Mouse (Mus musculus) left cerebral cortex, adult 11 months (tissue): ENCODE results near the gene Mpv17l2.

ENCODE experiments used
- DNase-seq: peaks from one replicate; pipeline ENCODE4 v3.0.0; 2022; ENCODE audit warnings: low spot score

Mpv17l2 gene

DNA sequence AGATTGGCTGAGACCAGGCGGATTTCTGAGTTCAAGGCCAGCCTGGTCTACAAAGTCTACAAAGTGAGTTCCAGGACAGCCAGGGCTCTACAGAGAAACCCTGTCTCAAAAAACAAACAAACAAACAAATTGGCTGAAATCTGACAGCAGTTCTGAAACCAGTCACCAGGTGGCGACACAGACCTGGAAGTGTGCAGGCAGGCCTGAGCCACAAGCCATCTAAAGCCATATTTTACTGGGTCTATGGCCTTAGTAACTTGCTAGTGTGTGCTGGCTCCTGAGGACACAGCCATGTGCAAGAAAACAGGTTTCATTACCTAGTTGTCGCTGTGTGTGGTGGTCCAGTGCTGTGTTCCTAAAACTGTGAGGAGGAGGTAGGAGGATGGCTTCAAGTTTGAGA lies 40.0 kb downstream of the Mpv17l2 start:
- DNase-seq, result no peak

- no peak for DNase-seq
Observed at GRCm38 (mm10) chr8:70719796-70720270, 40.9 kb downstream of the Mpv17l2 start.

DNA sequence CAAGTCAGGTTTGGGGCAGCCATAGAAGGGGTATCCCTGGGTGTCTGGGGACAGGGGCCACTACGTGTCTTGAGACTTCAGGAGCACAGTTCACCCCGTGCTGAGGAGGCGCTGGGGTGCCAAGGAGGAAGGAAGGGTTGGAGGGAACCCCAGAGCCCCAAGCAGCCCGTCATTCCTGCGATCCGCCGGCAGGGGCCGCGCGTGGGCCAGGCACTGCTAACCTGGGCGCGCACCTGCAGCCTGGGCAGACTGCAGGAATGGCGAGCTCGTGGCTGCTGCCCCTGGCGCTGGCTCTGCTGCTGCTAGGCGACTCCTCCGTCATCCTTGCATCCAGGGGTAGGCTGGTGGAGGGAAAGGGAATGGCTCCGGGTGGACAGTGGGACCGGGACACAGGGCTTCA lies 42.4 kb downstream of the Mpv17l2 start, which contains the start of gene Gm3336:
Gene Gm3336 (plus strand): TSS at position 247 of the 400 bp plus-strand sequence.
- no peak for DNase-seq

GRCm38 (mm10) chr8:70716521-70717400 lies 44.0 kb downstream of the Mpv17l2 start:
- no peak for DNase-seq

DNA sequence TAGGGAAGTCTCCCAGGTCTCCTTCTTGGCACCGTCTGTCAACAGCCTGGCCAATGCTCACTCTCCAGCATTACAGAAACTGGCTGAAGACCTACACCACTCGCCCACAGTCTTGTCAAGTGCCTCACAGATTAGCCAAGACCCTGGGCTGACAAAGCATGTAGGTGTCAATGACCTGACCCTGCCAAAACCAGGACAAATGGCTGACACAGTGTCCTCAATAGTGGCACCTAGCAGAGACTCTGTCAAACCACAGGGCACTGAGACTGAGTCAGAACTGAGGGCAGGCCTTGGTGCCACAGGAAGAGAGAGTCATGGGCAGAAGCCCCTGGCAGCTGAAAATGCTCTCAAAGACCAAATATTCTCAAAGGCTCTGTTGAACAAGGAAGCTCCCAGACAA lies 45.7 kb downstream of the Mpv17l2 start:
- DNase-seq, result no peak

DNA sequence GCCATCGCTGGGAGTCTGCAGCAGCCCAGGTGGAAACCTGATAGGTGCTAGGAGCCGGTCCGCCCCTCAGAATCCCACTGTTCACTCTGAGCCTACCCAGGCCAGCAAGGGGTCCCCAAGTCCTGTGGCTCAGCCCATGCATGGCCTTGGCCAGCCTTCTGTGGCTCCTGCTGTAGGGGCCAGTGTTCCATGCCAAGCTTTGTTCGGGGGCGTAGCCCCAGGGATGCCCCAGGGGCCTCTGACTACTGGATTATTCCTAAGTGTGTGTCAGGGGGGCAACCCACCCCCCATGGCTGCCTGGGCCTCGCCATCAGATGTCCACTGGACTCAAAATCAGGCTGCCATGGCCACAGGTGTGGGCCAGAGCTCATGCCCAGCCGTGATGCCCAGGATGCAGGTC lies 46.8 kb downstream of the Mpv17l2 start:
- DNase-seq, result no peak

- DNase-seq, result no peak
Observed at GRCm38 (mm10) chr8:70711041-70711440, 49.7 kb downstream of the Mpv17l2 start.

GRCm38 (mm10) chr8:70710296-70710695 lies 50.5 kb downstream of the Mpv17l2 start:
- no peak for DNase-seq

GRCm38 (mm10) chr8:70709794-70710193 lies 51.0 kb downstream of the Mpv17l2 start:
- no peak for DNase-seq
